Mouse (Mus musculus): Measurements from ENCODE around the gene Dlg2.

DNA sequence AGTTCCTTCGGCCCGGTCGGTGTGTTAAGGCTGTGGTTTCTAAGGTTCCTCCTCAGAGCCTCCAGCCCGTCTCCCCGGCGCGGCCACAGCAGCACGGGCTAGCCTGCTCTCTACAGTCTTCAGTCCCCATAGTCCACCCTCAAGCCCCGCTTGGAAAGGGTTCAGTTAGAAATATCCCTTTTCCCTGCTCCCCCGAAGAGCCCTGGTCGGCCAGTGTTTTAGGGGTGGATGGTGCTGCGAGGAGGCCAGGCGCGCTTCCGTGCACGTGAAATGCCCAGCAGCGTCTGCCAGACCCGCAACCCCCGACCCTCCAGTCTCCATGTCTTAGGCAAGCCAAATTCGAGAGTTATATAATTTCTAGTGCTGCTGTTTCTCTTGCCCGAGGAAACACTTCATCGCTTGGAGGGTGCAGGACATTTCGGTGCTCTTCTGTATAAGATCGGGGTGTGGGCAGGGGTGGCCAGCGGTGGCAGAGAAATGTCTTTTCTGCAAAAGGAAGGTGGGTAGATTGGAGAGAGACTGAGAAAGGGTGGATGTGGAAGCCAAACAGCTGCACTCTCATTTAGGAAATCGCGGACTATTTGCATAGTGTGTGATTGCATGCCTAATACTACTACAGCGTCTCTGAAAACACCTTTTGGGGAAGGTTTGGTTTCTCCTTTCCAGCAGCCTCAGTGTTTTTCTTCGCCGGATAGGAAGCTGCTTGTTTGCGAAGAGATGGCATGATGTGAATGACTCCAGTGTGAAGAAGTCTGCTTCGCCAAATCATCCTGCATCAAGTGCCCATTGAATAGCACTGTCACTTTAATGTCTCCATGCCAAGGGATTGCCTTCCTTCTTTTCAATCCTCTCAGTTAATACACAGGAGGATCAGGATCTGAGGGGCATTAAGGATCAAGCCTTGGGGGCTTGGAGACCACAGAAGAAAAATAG lies at the start of gene Dlg2:
- TF ChIP-seq CTCF (conservative IDR thresholded peaks at IDR 0.05; ENCODE audit: low read length) (no peak), NANOG (IDR thresholded peaks at IDR 0.05; ENCODE audit: borderline replicate concordance, low read length) (no peak), POU5F1 (IDR thresholded peaks at IDR 0.05; ENCODE audit: borderline replicate concordance, low read length) (no peak)
